Mouse (Mus musculus): ENCODE measurements around the gene Cpm.
"Not testable (repeated sequence)": the region's sequence is repeated elsewhere in the genome, so short reads cannot be mapped to it uniquely, and the experiment has no call there.

The Cpm gene

GRCm38 (mm10) chr10:117592306-117593040 is 36.8 kb upstream of the Cpm start:
- in situ Hi-C loops (cut with MboI; ENCODE audit: low pct_unique_long_range_greater_than_20kb in 1 of 2, low sequenced_read_pairs in 2 of 2, unreplicated experiment in 1 of 2): no loop called here

DNA sequence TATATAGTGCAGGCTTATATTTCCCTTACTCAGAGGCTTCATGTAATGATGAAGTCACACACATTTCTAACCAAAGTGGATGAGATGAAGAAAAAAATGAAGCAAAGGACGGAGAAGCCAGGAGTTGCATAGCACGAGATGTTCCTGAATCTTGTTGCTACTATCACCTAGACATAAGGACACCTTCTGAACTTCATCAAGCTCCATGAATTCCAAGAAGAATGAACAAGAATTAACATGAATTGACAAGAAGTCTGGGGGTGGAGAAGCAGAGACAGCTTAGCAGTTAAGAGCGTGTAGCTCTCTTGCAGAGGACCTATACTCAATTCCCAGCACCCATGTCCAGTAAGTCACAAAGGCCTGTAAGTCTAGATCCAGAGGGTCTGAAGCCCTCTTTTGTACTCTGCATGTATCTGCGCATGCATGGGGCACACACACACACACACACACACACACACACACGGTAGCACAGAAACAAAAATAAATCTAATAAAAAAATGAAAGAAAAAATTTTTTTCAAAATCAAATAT is 36.2 kb upstream of the Cpm start:
- in situ Hi-C loops (cut with MboI; ENCODE audit: low pct_unique_long_range_greater_than_20kb in 1 of 2, low sequenced_read_pairs in 2 of 2, unreplicated experiment in 1 of 2): no loop called here

- in situ Hi-C loops (cut with MboI; ENCODE audit: low pct_unique_long_range_greater_than_20kb in 1 of 2, low sequenced_read_pairs in 2 of 2, unreplicated experiment in 1 of 2): no loop called here
These were observed 35.4 kb upstream of the Cpm start for GRCm38 (mm10) chr10:117593857-117594256.

DNA sequence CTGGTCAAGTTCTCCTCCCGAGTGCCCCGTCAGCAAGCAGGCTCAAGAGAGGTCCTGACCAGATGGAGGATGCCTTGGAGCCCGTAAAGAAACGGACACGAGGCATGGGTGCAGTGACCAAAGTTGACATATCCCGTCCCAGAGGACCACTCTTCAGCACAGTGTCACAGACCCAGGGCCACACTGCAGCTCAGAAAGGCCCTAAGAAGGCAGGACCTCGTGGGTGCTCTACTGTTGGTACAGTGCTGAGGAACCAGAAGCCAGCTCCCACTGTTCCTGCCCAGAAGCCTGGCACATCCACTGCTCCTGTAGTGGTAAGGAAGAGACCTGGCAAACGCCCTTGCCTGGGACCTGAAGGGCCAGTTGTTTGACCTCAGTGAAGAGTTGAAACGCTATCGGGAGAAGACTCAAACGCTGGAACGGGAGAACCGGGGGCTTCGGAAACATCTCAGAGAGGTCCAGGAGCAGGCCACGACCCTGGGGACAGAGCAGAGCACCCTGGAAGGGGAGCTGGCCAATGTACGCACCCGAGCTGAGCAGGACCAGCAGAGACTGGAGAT is 34.9 kb upstream of the Cpm start:
- in situ Hi-C loops (cut with MboI; ENCODE audit: low pct_unique_long_range_greater_than_20kb in 1 of 2, low sequenced_read_pairs in 2 of 2, unreplicated experiment in 1 of 2): no loop called here

DNA sequence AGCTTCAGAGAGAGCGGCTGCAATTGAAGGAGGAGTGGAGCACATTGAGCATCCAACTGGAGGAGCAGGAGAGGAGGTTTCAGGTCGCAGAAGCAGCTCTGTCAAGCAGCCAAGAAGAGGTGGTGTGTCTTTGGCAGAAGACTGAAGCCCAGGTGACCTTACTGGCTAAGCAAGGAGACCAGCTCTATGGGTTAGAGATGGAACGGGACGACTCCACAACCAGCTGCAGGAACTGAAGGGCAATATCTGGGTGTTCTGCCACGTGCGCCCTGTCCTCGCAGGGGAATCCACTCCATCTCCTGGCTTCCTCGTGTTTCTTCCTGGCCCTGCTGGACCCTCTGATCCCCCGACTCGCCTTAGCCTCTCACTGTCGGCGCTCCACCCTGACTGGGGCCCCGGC is 34.4 kb upstream of the Cpm start:
- in situ Hi-C loops (cut with MboI; ENCODE audit: low pct_unique_long_range_greater_than_20kb in 1 of 2, low sequenced_read_pairs in 2 of 2, unreplicated experiment in 1 of 2): no loop called here

- in situ Hi-C loops (cut with MboI; ENCODE audit: low pct_unique_long_range_greater_than_20kb in 1 of 2, low sequenced_read_pairs in 2 of 2, unreplicated experiment in 1 of 2): no loop called here
These were observed 33.7 kb upstream of the Cpm start for GRCm38 (mm10) chr10:117595442-117596164.

GRCm38 (mm10) chr10:117596165-117596735 is 33.0 kb upstream of the Cpm start:
- in situ Hi-C loops (cut with MboI; ENCODE audit: low pct_unique_long_range_greater_than_20kb in 1 of 2, low sequenced_read_pairs in 2 of 2, unreplicated experiment in 1 of 2): no loop called here

DNA sequence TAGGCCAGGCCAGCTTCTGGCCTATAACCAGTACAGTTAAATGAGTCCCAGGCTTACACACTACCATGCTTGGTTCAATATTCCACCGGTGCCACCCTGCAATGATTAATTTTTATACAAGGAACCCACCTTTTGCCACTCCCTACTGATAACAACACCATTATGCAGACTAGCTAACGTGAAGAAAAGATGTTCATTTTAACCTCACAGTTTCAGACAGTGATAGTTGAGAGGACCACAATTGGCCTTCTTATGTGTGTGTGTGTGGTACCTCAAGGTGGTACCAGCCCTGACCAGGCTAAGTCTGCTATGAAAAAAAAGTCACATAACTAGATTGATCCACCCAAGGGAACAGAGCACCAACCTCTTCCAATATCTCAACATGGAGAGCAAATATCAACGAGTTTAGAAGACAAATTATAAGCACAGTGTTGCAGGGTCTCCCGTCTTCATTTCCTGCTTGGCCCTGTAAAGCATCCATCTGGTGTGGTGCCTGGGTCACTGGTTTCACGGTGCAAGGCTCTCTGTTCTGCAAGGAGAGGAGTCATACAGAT is 32.5 kb upstream of the Cpm start:
- in situ Hi-C loops (cut with MboI; ENCODE audit: low pct_unique_long_range_greater_than_20kb in 1 of 2, low sequenced_read_pairs in 2 of 2, unreplicated experiment in 1 of 2): no loop called here

- in situ Hi-C loops (cut with MboI; ENCODE audit: low pct_unique_long_range_greater_than_20kb in 1 of 2, low sequenced_read_pairs in 2 of 2, unreplicated experiment in 1 of 2): not testable (repeated sequence)
These were observed 31.7 kb upstream of the Cpm start for GRCm38 (mm10) chr10:117597371-117598265.

GRCm38 (mm10) chr10:117598266-117598950 is 30.9 kb upstream of the Cpm start:
- in situ Hi-C loops (cut with MboI; ENCODE audit: low pct_unique_long_range_greater_than_20kb in 1 of 2, low sequenced_read_pairs in 2 of 2, unreplicated experiment in 1 of 2): no loop called here

GRCm38 (mm10) chr10:117598951-117599572 is 30.2 kb upstream of the Cpm start:
- in situ Hi-C loops (cut with MboI; ENCODE audit: low pct_unique_long_range_greater_than_20kb in 1 of 2, low sequenced_read_pairs in 2 of 2, unreplicated experiment in 1 of 2): not testable (repeated sequence)

DNA sequence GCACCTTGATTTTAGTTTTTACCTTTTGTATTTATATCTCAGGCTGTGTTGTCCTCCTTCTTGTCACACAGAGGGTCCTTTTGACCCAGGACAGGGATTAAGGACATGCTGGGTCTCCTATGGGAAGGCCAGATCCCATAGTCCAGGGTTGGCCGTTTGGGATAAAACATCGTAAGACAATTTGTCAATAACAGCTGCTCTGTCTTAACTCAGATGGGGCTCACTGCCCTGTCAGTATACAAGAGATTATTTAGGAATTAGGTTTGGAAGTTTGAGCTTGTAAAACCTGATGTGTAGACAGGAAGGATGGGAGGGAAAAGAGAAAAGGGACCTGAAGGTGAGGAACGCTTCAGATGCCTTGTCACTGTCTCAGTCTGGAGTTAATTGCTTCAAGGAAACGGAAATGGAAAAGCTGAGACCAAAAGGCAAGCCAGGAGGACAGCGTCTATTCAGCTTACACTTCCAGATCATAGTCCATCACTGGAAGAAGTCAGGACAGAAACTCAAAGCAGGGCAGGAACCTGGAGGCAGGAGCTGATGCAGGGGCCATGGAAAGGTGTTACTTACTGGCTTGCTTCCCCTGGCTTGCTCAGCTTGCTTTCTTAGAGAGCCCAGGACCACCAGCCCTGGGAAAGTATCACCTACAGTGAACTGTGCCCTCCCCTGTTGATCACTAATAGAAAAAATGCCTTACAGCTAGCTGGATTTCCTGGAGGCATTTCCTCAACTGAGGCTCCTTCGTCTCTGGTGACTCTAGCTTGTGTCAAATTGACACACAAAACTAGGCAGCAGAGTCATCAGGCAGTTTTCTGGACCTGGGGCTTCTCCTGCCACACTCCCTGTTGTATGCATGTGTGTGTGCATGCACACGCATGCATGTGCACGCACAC is 27.9 kb upstream of the Cpm start:
- in situ Hi-C loops (cut with MboI; ENCODE audit: low pct_unique_long_range_greater_than_20kb in 1 of 2, low sequenced_read_pairs in 2 of 2, unreplicated experiment in 1 of 2): no loop called here

DNA sequence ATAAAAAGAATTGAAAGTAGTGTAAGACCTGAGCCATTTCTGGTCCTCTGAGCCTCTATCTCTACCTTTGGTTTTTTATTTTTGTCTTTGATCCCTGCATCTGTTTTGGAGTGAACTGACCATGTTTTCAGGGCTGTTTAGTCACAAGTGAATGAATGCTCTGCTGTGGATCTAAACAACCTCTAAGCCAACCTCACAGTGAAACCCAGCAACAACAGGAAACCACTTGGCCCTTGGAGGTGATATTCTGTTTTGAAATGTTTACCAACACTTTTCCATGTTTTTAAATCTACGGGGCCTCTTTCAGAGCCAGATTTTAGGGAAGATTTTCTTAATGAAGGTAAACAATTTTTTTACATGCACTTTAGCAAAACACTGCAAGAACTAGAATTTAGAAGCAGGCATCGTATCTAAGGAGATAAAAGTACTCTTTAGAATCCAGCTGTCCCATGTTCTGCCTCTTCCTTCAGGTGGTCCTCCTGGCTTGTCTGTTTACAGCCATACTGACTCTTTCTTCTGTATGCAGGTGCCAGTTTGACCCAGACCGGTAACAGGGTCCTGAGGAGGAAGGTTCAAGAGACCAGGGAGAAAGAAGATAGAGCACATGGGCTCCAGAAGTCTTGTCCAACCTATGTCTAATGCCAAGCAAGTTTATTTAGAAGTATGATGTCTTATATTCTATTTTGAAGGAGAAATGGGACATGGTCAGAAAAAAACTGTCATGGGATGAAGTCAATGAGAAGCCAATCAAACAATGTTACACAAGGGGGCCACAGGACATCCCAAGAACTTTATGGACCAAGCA is 26.8 kb upstream of the Cpm start:
- in situ Hi-C loops (cut with MboI; ENCODE audit: low pct_unique_long_range_greater_than_20kb in 1 of 2, low sequenced_read_pairs in 2 of 2, unreplicated experiment in 1 of 2): no loop called here

GRCm38 (mm10) chr10:117603130-117603833 is 26.0 kb upstream of the Cpm start:
- in situ Hi-C loops (cut with MboI; ENCODE audit: low pct_unique_long_range_greater_than_20kb in 1 of 2, low sequenced_read_pairs in 2 of 2, unreplicated experiment in 1 of 2): no loop called here

Data from mouse embryonic stem cell (cell line).